Mouse (Mus musculus): ENCODE measurements around the gene D430041D05Rik.

The D430041D05Rik gene

DNA sequence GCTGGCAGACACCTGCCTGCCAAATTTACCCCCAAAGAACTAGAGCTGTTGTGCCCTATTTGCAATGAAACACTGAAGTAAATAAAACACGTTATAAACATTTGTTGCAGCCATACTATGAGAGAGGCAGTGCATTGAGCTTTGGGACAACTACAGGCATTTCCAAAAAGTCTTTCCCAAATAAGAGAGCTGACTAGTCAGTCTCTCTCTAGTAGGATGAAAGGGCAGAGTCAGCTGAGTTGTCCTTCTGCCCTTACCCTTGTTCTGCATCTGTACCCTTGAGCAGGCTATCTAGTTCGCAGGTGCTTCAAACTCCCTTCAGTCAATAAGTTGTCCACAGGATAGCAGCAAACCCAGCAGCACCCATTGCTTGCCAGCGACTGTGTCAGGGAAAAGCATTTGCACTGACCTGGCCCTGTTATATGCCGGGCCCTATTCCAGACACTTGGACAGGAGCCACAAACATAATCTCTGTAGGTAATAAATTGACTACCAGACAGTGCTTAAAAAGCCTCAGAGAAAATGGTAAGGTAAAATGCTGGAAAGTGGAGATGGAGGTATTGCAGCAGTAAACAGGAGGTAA lies at the start of gene D430041D05Rik:
D430041D05Rik (minus strand) TSS at position 51 of the 583 bp plus-strand sequence.
- WGBS, result 52% methylated on average over 4 of the region's 4 CpGs

- 25% methylated on average over 3 of the region's 3 CpGs for WGBS
These were observed 49.2 kb upstream of the D430041D05Rik start for GRCm38 (mm10) chr2:104460021-104460420.

DNA sequence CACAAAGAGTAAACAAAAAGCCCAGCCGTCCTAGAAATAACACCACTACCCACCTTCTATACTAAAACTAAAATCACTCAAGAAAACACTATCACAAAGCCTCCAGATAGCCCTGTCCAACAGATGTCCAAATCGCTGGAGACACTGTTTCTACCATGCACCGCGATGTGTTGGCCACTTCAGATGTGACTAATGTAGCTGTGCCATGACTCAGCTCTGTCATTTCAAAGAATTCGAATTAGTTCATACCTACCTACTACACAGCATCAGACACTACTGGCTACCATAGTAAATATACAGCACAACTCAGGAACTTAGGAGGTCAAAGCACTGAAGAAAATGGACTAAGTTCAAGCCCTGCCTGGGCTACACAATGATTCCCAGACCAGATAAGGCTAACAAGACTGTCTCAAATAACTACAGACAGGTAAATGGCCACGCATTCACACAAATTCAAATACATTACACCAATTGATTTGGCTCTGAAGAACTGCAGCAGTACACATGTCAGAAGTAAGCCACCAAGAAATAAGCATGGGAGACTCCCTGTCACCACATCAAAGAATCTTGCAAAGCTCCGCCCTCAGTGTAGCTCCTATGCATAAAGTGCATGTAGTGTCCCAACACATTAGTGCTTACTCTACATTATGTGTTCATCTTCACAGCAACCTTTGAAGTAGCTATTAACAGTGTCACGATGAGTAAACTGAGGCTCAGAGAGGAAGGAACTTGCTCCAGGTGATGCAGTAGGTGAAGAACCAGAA lies 47.9 kb upstream of the D430041D05Rik start:
- WGBS, result 69% methylated on average over 8 of the region's 8 CpGs

DNA sequence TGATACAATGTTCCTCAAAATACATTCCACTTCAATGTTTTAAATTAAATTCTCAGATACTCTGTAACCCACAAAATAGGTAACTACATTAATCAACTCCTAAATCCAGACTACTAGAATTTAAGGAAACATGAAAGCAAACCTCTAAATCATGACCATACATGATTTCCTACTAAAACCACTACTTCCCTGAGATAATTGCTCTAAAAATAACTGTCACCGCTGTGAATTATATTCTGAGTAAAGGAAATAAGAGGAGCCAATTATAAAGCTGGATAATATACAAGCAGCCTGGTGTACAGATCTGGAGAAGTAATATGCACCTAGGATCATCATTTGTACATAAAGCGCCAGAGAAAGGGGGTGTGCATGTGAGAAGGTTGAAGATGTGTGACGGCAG lies 46.3 kb upstream of the D430041D05Rik start:
- 46% methylated on average over 3 of the region's 3 CpGs for WGBS

DNA sequence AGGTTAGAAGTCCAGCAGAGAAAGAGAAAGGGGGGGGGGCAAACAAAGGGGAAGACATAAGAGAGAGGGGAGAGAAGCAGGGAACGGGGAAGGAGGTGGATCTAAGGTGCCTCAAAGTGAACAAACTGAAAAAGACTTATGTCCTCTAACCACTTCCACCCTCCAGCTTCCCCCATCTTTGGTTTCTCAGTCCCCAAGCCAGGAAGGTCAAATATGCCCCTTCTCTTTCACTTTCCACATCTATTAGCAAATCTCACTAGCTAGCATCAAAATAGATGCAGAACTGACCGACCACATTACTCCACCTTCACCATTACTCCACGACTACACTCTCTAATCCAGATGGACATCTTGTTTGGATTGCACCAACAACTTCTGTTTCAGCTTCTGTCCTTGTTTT lies 39.9 kb upstream of the D430041D05Rik start:
- 61% methylated on average over 3 of the region's 3 CpGs for WGBS

DNA sequence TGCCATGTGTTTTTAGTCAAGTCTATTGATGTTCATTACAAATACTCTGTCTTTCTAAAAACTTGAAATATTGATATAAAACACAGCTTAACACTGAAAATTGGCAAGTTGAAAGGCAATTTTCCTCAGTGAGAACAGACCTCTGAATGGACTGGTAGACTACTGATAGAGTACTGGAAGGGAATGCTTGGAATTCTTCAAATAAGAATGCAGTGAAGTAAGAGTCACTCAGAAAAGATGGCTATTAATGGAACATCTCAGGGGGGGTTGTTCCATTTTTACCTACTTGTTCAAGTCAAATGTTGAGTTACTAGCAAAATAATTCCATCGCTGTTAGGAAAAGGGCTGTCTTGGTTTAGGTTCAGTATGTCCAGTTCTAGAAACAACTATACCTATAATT lies 38.4 kb upstream of the D430041D05Rik start:
- 57% methylated on average over 1 of the region's 1 CpGs for WGBS

DNA sequence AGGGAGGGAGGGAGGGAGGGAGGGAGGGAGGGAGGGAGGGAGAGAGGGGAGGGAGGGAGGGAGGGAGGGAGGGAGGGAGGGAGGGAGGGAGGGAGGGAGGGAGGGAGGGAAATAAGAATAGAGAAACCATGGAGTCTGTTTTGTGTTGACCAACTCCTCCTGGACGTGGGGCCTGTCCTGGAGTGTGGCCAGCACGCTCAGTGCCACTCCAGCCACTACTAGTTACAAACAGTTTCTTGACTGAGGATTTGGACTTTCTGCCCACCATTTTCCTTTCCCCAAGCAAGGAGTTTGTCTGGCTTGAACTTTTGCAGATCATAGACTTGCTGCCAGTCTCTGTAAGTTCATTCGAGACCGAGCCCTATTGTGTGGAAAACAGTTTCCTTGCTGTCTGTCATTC lies 37.4 kb upstream of the D430041D05Rik start:
- 65% methylated on average over 4 of the region's 4 CpGs for WGBS

DNA sequence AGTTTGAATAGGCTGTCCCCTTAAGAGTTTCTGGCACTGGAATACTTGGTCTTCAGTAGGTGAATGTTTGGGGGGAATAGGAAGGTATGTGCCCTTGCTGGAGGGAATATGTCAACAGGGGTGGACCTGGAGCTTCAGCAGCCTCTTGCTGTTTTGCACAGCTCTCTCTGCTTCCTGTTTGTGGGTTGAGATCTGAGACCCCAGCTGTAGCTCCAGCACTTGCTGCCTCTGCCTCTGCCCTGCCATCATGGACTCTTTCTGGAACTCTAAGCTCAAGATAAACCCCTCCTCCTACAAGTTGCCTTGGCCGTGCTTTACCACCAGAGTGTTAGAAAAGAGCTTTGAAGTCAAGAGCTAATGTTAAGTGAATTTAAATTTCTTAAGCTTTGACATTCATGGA lies 35.2 kb upstream of the D430041D05Rik start:
- 34% methylated on average over 1 of the region's 1 CpGs for WGBS

DNA sequence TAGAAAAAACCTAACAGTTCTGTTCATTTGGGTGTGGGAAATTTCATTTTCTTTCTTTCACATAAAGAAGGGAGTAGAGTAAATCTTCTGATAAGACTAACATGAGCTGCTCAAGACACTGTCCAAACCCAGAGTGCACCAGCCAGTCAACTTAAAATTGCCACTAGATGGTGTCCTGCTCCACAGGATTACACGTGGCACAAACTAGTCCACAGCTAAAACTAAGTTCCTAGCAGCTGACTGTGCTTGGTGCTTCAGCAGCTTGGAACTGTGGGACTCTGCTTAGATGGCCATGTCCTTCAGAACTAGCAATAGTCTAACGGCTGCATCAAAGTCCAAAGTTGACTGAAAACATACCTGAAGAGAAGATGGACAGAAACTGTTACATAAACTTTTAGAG lies 34.0 kb upstream of the D430041D05Rik start:
- 14% methylated on average over 2 of the region's 2 CpGs for WGBS

GRCm38 (mm10) chr2:104442341-104442740 lies 31.5 kb upstream of the D430041D05Rik start:
- WGBS, result 68% methylated on average over 4 of the region's 4 CpGs

- WGBS, result 90% methylated on average over 3 of the region's 3 CpGs
These were observed 25.4 kb upstream of the D430041D05Rik start for GRCm38 (mm10) chr2:104436226-104436625.

- 80% methylated on average over 6 of the region's 6 CpGs for WGBS
These were observed 20.3 kb upstream of the D430041D05Rik start for GRCm38 (mm10) chr2:104431067-104431466.

DNA sequence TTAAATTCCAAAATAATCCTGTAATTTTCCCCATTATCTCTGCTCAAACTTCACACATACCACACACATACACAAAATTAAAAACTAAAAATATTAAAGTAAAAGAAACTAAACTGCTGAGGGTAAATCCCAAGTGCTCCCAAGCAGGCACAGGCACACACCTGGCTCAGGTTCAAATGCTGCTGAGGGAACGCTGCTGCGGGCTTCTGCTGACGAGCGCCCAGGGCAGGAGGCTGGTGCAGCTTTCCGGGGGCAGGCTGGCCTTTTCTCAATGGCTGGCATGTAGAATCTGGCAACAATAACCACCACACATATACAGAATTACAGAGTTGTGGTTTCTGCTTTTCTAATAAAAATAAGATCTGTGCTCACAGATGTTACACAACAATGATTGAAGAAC lies 19.8 kb upstream of the D430041D05Rik start:
- WGBS, result 37% methylated on average over 5 of the region's 5 CpGs

GRCm38 (mm10) chr2:104426112-104426511 lies 15.3 kb upstream of the D430041D05Rik start:
- WGBS, result 66% methylated on average over 3 of the region's 3 CpGs

DNA sequence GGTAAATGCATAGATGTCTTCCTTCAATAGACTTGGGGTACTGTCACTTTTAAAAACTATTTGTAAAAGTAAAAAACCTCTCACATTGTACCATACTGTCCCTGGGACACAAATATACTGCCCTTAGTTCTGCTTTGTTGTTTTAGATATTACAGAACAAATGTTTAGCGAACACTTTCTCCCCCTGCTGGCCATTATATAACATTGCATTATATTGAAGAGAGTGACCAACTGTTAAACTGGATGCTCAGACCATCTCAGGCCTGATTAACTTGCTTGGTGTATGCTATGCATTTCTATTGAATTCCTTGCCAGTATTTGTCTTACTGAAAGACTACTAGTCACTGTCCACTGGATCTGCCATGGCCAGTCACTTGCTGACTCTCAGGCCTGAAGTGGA lies 11.4 kb upstream of the D430041D05Rik start:
- 2% methylated on average over 1 of the region's 1 CpGs for WGBS

DNA sequence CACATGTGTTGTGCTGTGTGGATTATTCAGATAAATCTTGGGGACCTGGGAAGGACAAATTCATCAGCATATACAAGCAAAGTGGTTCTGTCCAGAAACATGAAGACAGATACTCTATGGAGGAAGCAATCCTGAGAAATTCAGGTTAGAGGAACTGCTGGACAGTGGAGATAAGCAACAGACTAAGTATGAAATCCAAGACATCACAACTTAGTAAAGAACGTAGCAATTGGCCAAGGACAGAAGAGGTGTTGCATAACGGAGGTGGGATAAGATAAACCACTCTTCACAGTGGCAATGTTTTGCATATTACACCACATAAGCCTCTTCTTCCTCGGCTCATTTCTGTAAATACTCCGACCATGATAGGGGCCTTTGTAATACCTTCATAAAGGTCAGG lies 10.0 kb upstream of the D430041D05Rik start:
- WGBS, result 80% methylated on average over 4 of the region's 4 CpGs

GRCm38 (mm10) chr2:104419999-104420398 lies 9.2 kb upstream of the D430041D05Rik start:
- 90% methylated on average over 1 of the region's 1 CpGs for whole genome bisulfite sequencing

DNA sequence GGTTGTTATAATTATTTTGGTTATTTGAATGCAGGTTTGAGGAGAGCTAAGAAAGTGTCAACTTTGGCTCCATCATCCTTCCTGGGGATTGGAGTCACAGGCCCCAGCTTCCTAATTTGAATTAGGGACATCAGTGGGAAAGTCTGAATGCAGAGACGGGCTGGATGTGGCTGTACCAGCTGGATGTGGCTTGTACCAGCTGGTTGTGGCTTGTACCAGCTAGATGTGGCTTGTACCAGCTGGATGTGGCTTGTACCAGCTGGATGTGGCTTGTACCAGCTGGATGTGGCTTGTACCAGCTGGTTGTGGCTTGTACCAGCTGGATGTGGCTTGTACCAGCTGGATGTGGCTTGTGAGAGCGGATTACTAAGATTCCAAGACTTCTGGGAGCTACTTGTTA lies 8.6 kb upstream of the D430041D05Rik start:
- 84% methylated on average over 2 of the region's 2 CpGs for WGBS

DNA sequence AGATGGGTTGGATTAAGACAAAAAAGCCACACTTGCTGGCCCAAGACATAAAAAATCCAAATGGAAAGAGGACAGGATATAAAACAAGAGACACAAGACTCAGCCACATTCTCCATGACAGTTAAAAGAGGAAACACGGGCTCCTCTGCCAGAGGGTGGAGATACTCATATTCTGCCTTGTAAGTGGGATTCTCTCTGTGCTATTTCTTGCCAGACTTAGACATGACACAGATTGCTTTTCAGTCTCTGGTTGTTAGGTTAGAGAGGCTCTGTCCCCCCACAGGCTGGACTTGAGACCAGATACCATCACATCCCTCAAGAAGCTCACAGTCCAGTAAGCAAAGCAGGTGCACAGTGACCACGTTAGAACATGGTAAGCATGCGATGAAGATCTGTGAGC lies 2.2 kb upstream of the D430041D05Rik start:
- 48% methylated on average over 3 of the region's 3 CpGs for WGBS

DNA sequence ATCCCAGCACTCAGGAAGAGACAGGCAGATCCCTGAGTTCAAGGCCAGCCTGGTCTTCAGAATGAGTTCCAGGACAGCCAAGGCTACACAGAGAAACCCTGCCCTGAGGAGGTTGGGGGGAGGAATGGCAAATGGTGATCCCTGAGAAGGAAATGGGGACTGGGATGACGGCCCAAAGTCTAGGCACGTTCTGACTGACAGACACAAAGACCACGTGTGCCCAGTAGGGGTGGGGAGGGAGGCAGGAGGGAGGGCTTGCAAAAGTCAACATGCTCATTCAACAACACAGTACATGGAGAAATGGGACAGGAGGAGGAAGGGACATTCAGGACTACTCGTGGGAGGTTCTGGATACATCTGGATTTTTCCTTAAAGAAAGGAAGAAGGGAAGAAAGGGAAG lies 1.7 kb upstream of the D430041D05Rik start:
- 27% methylated on average over 4 of the region's 4 CpGs for WGBS

DNA sequence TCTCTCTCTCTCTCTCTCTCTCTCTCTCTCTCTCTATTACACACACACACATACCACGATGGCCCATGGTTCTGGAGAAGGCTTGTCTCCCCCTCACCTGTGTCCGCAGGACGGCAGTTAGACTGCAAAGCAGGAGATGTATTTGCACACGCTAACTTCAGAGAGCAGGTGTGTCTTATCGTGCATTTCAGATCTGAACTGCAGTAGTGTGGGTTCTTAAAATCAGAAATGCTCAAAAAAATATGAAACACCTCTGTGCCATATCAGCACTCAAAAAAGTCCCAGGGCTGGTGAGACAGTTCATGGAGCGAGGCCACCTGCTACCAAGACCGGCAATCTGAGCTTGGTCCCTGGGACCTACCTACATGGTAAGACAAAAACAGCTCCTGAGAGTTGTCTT lies 993 bp upstream of the D430041D05Rik start:
- 88% methylated on average over 7 of the region's 7 CpGs for WGBS

DNA sequence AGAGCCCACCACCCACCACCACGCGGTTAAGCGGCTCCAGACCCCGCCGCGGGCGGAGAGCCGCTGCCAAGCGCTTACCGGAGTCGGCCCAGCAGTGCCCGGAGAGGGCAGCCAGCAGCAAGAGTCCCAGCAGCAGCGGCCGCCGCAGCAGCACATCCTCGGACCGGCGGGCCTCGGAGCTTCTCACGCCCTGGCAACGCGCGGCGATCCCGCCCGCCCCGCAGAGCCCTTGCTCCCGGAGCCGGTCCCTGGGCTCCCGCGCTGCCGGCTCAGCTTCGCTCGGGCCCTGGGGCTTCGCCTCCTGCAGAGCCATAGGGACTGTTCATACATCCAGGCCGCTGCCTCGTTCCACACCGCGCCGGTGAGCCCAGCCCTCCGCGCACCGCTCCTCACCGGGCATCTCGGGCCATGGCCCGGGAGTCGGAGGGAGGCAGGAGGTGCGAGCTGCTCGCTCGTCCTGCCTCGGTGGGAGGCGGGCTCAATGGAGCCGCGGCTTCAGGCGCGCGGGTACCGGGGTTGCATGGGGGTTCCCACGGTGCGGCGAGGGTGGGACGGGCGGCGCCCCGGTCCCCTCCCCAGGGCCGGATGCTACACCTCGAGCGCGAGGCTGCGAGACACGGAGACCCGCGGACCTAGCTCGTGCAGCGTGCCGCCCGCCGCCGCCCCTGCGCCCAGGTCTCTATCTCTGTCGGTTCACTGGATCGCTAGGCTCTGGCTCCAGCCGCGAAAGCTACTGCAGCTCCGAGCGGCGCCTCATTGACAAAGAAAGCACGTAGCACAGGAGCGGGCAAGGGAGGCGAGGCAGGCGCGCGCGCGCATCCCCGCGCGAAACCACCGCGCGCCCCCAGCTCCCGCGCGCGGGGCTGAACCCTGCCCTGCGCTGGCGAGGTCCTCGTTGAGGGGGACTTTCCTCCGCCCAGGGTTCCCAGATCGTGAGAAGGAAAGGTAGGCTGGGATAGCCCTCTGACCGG lies 677 bp downstream of the D430041D05Rik start:
- WGBS, result under 1% methylated on average over 110 of the region's 111 CpGs
